Mouse (Mus musculus): ENCODE measurements around the gene Plcb4. TPM values are rescaled to one million over a fixed set of nuclear protein-coding genes. Genes with fewer than 3 reads are reported as not detected.
"Not testable (repeated sequence)": the region's sequence is repeated elsewhere in the genome, so short reads cannot be mapped to it uniquely, and the experiment has no call there.

Plcb4 gene
- polyA plus RNA-seq, 1 experiment from 2014 or later: 18.6 TPM

- 59% methylated on average over 16 of the region's 16 CpGs for WGBS
- Histone ChIP-seq H3K27me3 (no peaks in the 10 kb centered on the region), H3K9ac (replicated peaks) (no peak overlapping the region), H3K4me3 (no peak overlapping the region), H3K4me2 (replicated peaks) (no peak overlapping the region), H3K27ac (replicated peaks) (no peak overlapping the region), H3K36me3 (no peaks in the 10 kb centered on the region), H3K4me1 (0 out of 2 replicates have a peak, but pooled peaks cover 4% of the 10 kb centered on the region), H3K9me3 (no peaks in the 10 kb centered on the region)
- peak; percentile 47; the same call in 1 of the 2 replicates for ATAC-seq (replicated peaks)
Observed at GRCm38 (mm10) chr2:135966871-135967557, 308.2 kb downstream of the Plcb4 start.

- ATAC-seq (replicated peaks): 0 out of 2 replicates have a peak, but pooled peaks have one; percentile 42
- WGBS: 34% methylated on average over 12 of the region's 12 CpGs
Observed at GRCm38 (mm10) chr2:135968159-135968558, 309.3 kb downstream of the Plcb4 start.

GRCm38 (mm10) chr2:135970902-135971301 is 312.1 kb downstream of the Plcb4 start:
- H3K27ac ChIP-seq (replicated peaks): no peak overlapping the region
- no peak overlapping the region for H3K4me3 ChIP-seq
- no peaks in the 10 kb centered on the region for H3K27me3 ChIP-seq
- ATAC-seq (replicated peaks): no peak
- H3K9ac ChIP-seq (replicated peaks): no peak overlapping the region
- no peaks in the 10 kb centered on the region for H3K36me3 ChIP-seq
- H3K4me2 ChIP-seq (replicated peaks): no peak overlapping the region
- 92% methylated on average over 4 of the region's 4 CpGs for WGBS
- H3K4me1 ChIP-seq: 0 out of 2 replicates have a peak, but pooled peaks cover 7% of the 10 kb centered on the region
- H3K9me3 ChIP-seq: no peaks in the 10 kb centered on the region

More at GRCm38 (mm10) chr2:135968159-135968558, 309.3 kb downstream of the Plcb4 start:
- H3K27ac ChIP-seq (replicated peaks): no peak overlapping the region
- H3K36me3 ChIP-seq: no peaks in the 10 kb centered on the region
- 0 out of 2 replicates have a peak, but pooled peaks cover 4% of the 10 kb centered on the region for H3K4me1 ChIP-seq
- H3K4me3 ChIP-seq: no peak overlapping the region
- H3K27me3 ChIP-seq: no peaks in the 10 kb centered on the region
- H3K9ac ChIP-seq (replicated peaks): no peak overlapping the region
- no peaks in the 10 kb centered on the region for H3K9me3 ChIP-seq
- H3K4me2 ChIP-seq (replicated peaks): no peak overlapping the region

- Histone ChIP-seq H3K27me3 (no peaks in the 10 kb centered on the region), H3K4me2 (replicated peaks) (no peak overlapping the region), H3K4me3 (no peak overlapping the region), H3K27ac (replicated peaks) (no peak overlapping the region), H3K36me3 (no peaks in the 10 kb centered on the region), H3K4me1 (peaks cover 3% of the 10 kb centered on the region; the same call in 1 of the 2 replicates), H3K9ac (replicated peaks) (no peak overlapping the region), H3K9me3 (no peaks in the 10 kb centered on the region)
- WGBS: 73% methylated on average over 9 of the region's 9 CpGs
- no peak for ATAC-seq (replicated peaks)
Observed at GRCm38 (mm10) chr2:135975978-135976377, 317.2 kb downstream of the Plcb4 start.

GRCm38 (mm10) chr2:135978790-135979189 is 320.0 kb downstream of the Plcb4 start:
- Histone ChIP-seq H3K27ac (replicated peaks) (no peak overlapping the region), H3K4me1 (peaks cover 3% of the 10 kb centered on the region; the same call in 1 of the 2 replicates), H3K4me3 (no peak overlapping the region), H3K9me3 (no peaks in the 10 kb centered on the region), H3K9ac (replicated peaks) (no peak overlapping the region), H3K36me3 (no peaks in the 10 kb centered on the region), H3K27me3 (no peaks in the 10 kb centered on the region), H3K4me2 (replicated peaks) (no peak overlapping the region)
- no peak for ATAC-seq (replicated peaks)
- WGBS: 77% methylated on average over 5 of the region's 5 CpGs

- Histone ChIP-seq H3K36me3 (no peaks in the 10 kb centered on the region), H3K27ac (replicated peaks) (no peak overlapping the region), H3K9me3 (no peaks in the 10 kb centered on the region), H3K4me3 (no peak overlapping the region), H3K9ac (replicated peaks) (no peak overlapping the region), H3K27me3 (no peaks in the 10 kb centered on the region), H3K4me1 (no peaks in the 10 kb centered on the region; the same call in 1 of the 2 replicates), H3K4me2 (replicated peaks) (no peak overlapping the region)
- no peak for ATAC-seq (replicated peaks)
- 67% methylated on average over 1 of the region's 1 CpGs for WGBS
Observed at GRCm38 (mm10) chr2:135980428-135980827, 321.6 kb downstream of the Plcb4 start.

- 75% methylated on average over 4 of the region's 4 CpGs for whole genome bisulfite sequencing
- H3K9ac ChIP-seq (replicated peaks): no peak overlapping the region
- H3K4me2 ChIP-seq (replicated peaks): no peak overlapping the region
- H3K9me3 ChIP-seq: no peaks in the 10 kb centered on the region
- H3K4me3 ChIP-seq: no peak overlapping the region
- H3K4me1 ChIP-seq: no peaks in the 10 kb centered on the region
- H3K27me3 ChIP-seq: no peaks in the 10 kb centered on the region
- H3K27ac ChIP-seq (replicated peaks): no peak overlapping the region
- H3K36me3 ChIP-seq: no peaks in the 10 kb centered on the region
- no peak; the same call in 1 of the 2 replicates for ATAC-seq (replicated peaks)
Observed at GRCm38 (mm10) chr2:135983972-135984371, 325.2 kb downstream of the Plcb4 start.

GRCm38 (mm10) chr2:135985536-135986265 is 326.9 kb downstream of the Plcb4 start:
- Histone ChIP-seq H3K4me3 (no peak overlapping the region), H3K27me3 (no peaks in the 10 kb centered on the region), H3K27ac (replicated peaks) (no peak overlapping the region), H3K9me3 (no peaks in the 10 kb centered on the region), H3K4me1 (no peaks in the 10 kb centered on the region), H3K36me3 (no peaks in the 10 kb centered on the region), H3K9ac (replicated peaks) (no peak overlapping the region), H3K4me2 (replicated peaks) (no peak overlapping the region)
- ATAC-seq (replicated peaks): no peak
- WGBS: 88% methylated on average over 15 of the region's 15 CpGs

GRCm38 (mm10) chr2:135988475-135988874 is 329.7 kb downstream of the Plcb4 start:
- not testable (repeated sequence) for H3K9ac ChIP-seq (replicated peaks); ATAC-seq (replicated peaks); H3K36me3 ChIP-seq; H3K27me3 ChIP-seq; H3K27ac ChIP-seq (replicated peaks); H3K4me2 ChIP-seq (replicated peaks); H3K4me1 ChIP-seq; H3K4me3 ChIP-seq; H3K9me3 ChIP-seq

- not testable (repeated sequence) for ATAC-seq (replicated peaks); H3K9ac ChIP-seq (replicated peaks); H3K4me2 ChIP-seq (replicated peaks); H3K9me3 ChIP-seq; H3K4me1 ChIP-seq; H3K27me3 ChIP-seq; H3K27ac ChIP-seq (replicated peaks); H3K4me3 ChIP-seq; H3K36me3 ChIP-seq
- WGBS: 67% methylated on average over 10 of the region's 10 CpGs
Observed at GRCm38 (mm10) chr2:135990686-135991085, 331.9 kb downstream of the Plcb4 start.

- ATAC-seq (replicated peaks): no peak
- Histone ChIP-seq H3K27ac (replicated peaks) (no peak overlapping the region), H3K4me1 (peaks cover 12% of the 10 kb centered on the region), H3K36me3 (no peaks in the 10 kb centered on the region), H3K4me2 (replicated peaks) (no peak overlapping the region), H3K4me3 (no peak overlapping the region), H3K27me3 (no peaks in the 10 kb centered on the region), H3K9ac (replicated peaks) (no peak overlapping the region), H3K9me3 (no peaks in the 10 kb centered on the region)
- WGBS: 89% methylated on average over 11 of the region's 11 CpGs
Observed at GRCm38 (mm10) chr2:135993314-135993713, 334.5 kb downstream of the Plcb4 start.

- H3K36me3 ChIP-seq: no peaks in the 10 kb centered on the region
- H3K4me2 ChIP-seq (replicated peaks): no peak overlapping the region
- ATAC-seq (replicated peaks): no peak
- no peaks in the 10 kb centered on the region for H3K27me3 ChIP-seq
- H3K9ac ChIP-seq (replicated peaks): no peak overlapping the region
- 90% methylated on average over 4 of the region's 4 CpGs for WGBS
- H3K4me1 ChIP-seq: peaks cover 13% of the 10 kb centered on the region
- no peaks in the 10 kb centered on the region for H3K9me3 ChIP-seq
- H3K27ac ChIP-seq (replicated peaks): no peak overlapping the region
- no peak overlapping the region for H3K4me3 ChIP-seq
Observed at GRCm38 (mm10) chr2:135995196-135995595, 336.4 kb downstream of the Plcb4 start.
